Mouse (Mus musculus) CH12.LX (cell line): ENCODE data around the gene Vps45.
A peak's percentile ranks its signal among the peaks of the same experiment; 100 is the strongest.

Experiments
- BHLHE40 ChIP-seq: IDR thresholded peaks from 2 replicates; pipeline ENCODE4 v1.6.1; 2011; ENCODE audit warnings: mild to moderate bottlenecking, low read depth, low read length, improper control_type of control experiment
- CHD1 ChIP-seq: IDR thresholded peaks from 2 replicates; pipeline ENCODE4 v1.6.1; 2012; ENCODE audit warnings: low read depth, low read length, improper control_type of control experiment, inconsistent platforms
- CTCF ChIP-seq, 2 experiments: IDR thresholded peaks in 1 of 2; conservative IDR thresholded peaks in 1 of 2; 2 replicates each; pipeline ENCODE4 v1.5.1; 2011 to 2012; ENCODE audit warnings: low read depth in 2 of 2, low read length in 2 of 2, improper control_type of control experiment in 1 of 2, inconsistent platforms in 1 of 2, mild to moderate bottlenecking in 1 of 2, moderate library complexity in 1 of 2
- ELF1 ChIP-seq: IDR thresholded peaks from 2 replicates; pipeline ENCODE4 v1.6.1; 2014; ENCODE audit warnings: low read depth, mild to moderate bottlenecking, inconsistent platforms, low read length, improper control_type of control experiment
- GABPA ChIP-seq: IDR thresholded peaks from 2 replicates; pipeline ENCODE4 v1.6.1; 2012; ENCODE audit warnings: low read depth, low read length, improper control_type of control experiment, inconsistent platforms; ENCODE audit not compliant: insufficient replicate concordance
- JUN ChIP-seq: IDR thresholded peaks from 2 replicates; pipeline ENCODE4 v1.6.1; 2011; ENCODE audit warnings: low read depth, mild to moderate bottlenecking, low read length, improper control_type of control experiment, moderate library complexity; ENCODE audit not compliant: insufficient read depth
- MXI1 ChIP-seq: IDR thresholded peaks from 2 replicates; pipeline ENCODE4 v1.6.1; 2011; ENCODE audit warnings: mild to moderate bottlenecking, low read depth, low read length, improper control_type of control experiment
- NRF1 ChIP-seq: IDR thresholded peaks from 2 replicates; pipeline ENCODE4 v1.6.1; 2014; ENCODE audit warnings: low read depth, mild to moderate bottlenecking, inconsistent platforms, low read length, improper control_type of control experiment, moderate library complexity
- POLR2A ChIP-seq: IDR thresholded peaks from 2 replicates; pipeline ENCODE4 v1.6.1; 2011; ENCODE audit warnings: low read depth, mild to moderate bottlenecking, improper control_type of control experiment, low read length
- SIN3A ChIP-seq: IDR thresholded peaks from 2 replicates; pipeline ENCODE4 v1.6.1; 2012; ENCODE audit warnings: low read length, improper control_type of control experiment, inconsistent platforms
- SMC3 ChIP-seq: IDR thresholded peaks from 2 replicates; pipeline ENCODE4 v1.6.1; 2011; ENCODE audit warnings: low read depth, low read length, improper control_type of control experiment
- TBP ChIP-seq: conservative IDR thresholded peaks from 2 replicates; pipeline ENCODE4 v1.6.1; 2011; ENCODE audit warnings: low read depth, low read length, improper control_type of control experiment
- ZNF384 ChIP-seq: IDR thresholded peaks from 2 replicates; pipeline ENCODE4 v1.6.1; 2012; ENCODE audit warnings: low read depth, low read length, improper control_type of control experiment, inconsistent platforms

DNA sequence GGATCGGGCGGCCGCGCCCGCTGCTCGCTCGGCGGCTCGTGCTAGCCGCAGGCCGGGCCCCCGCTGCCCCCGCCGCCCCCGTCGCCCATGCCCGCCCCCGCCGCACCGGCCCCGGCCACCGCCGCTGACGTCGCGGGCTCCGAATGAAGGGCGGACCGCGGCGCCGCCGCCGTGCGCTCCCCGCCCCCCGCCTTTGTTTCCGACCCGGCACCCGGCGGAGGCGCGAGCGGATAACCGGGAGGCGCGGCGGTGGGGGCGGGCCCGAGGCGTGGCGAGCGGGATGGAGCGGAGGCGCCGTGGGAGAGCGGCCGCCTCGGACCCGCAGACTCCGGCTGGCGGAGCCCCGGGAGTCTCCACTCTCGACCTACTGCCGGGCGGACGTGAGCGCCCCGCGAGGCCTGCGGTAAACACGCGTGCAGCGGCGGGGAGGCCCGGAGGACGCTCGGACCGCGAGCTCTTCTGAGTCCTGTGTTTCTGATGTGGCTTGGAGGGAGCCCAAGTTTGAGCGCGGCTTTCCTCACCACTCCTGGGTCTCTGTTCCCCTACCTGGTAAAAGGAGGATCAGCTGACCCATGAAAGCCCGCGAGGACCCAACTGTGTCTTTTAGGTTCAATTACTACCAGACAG, 62.4 kb downstream of the Vps45 start, which contains the start of gene Plekho1:
- TF ChIP-seq POLR2A (peak; percentile 31; the same call in 1 of the 2 replicates), TBP (no peak), SMC3 (no peak), MXI1 (peak; percentile 49; the same call in 1 of the 2 replicates), CTCF (conservative IDR thresholded peaks at IDR 0.05 in 1 of 2, IDR thresholded peaks at IDR 0.05 in 1 of 2; ENCODE audit: low read depth in 2 of 2, low read length in 2 of 2) (no peak), NRF1 (no peak), CHD1 (no peak), SIN3A (no peak), ZNF384 (no peak), GABPA (no peak), ELF1 (no peak), JUN (no peak), BHLHE40 (peak; percentile 67)
